Mouse (Mus musculus) embryonic facial prominence, embryonic 11.5 days (tissue): ENCODE measurements at regions not wholly inside any gene's neighbourhood (a gene's known extent, or its start where the extent isn't known, plus 50 kb on each side); places are given as distances from the start of the nearest gene placed in this dataset.

Experiments used
- ATAC-seq: fragments of 200-750 bp; cut with Nextera tagmentation; replicated peaks from 2 replicates; pipeline ENCODE4 v1.8.0; 2017; ENCODE audit warnings: low read depth; ENCODE audit not compliant: insufficient number of reproducible peaks, low FRiP score, low TSS enrichment
- DNase-seq: peaks from one replicate; pipeline ENCODE4 v3.0.0-alpha.2; 2015; ENCODE audit warnings: low spot score
- H3K27ac ChIP-seq: fragments of 300-500 bp; sonication (generic); replicated peaks from 2 replicates; pipeline ENCODE4 v1.5.1; 2014; ENCODE audit warnings: mild to moderate bottlenecking, low read depth, low read length, control low read depth
- H3K27me3 ChIP-seq: fragments of 300-500 bp; sonication (generic); 2 replicates; pipeline ENCODE4 v1.6.1; 2014; ENCODE audit warnings: mild to moderate bottlenecking, low read length, moderate library complexity, mixed read lengths; ENCODE audit not compliant: control insufficient read depth, insufficient read depth
- H3K36me3 ChIP-seq: fragments of 300-500 bp; sonication (generic); replicated peaks from 2 replicates; pipeline ENCODE4 v1.6.1; 2014; ENCODE audit warnings: low read depth, mild to moderate bottlenecking, low read length, moderate library complexity, mixed read lengths; ENCODE audit not compliant: control insufficient read depth, insufficient read depth
- H3K4me1 ChIP-seq: fragments of 300-500 bp; sonication (generic); 2 replicates; pipeline ENCODE4 v1.6.1; 2014; ENCODE audit warnings: low read length, mixed read lengths; ENCODE audit not compliant: control insufficient read depth, insufficient read depth
- H3K4me2 ChIP-seq: fragments of 300-500 bp; sonication (generic); 2 replicates; pipeline ENCODE4 v1.6.1; 2014; ENCODE audit warnings: low read depth, mild to moderate bottlenecking, control low read depth, low read length, moderate library complexity
- H3K4me3 ChIP-seq: fragments of 300-500 bp; sonication (generic); 2 replicates; pipeline ENCODE4 v1.5.1; 2014; ENCODE audit warnings: low read depth, low read length, control low read depth
- H3K9ac ChIP-seq: fragments of 300-500 bp; sonication (generic); replicated peaks from 2 replicates; pipeline ENCODE4 v1.6.1; 2014; ENCODE audit warnings: mild to moderate bottlenecking, control low read depth, low read length
- H3K9me3 ChIP-seq: fragments of 300-500 bp; sonication (generic); replicated peaks from 2 replicates; pipeline ENCODE4 v1.6.1; 2016; ENCODE audit warnings: mild to moderate bottlenecking, low read length, inconsistent platforms, mixed read lengths; ENCODE audit not compliant: control insufficient read depth
- WGBS: fragments of 180-500 bp; shearing (Covaris S2); extraction: QIAGEN DNeasy Blood & Tissue Kit; methylation state at CpG from one replicate; pipeline ENCODE4 v1.1.7; 2014; 5-methylcytosine and 5-hydroxymethylcytosine counted together

- H3K4me1 ChIP-seq = no peaks in the 10 kb centered on the region
- 80% methylated on average over 11 of the region's 11 CpGs for WGBS
- no peak overlapping the region for H3K4me2 ChIP-seq
- no peaks in the 10 kb centered on the region for H3K9me3 ChIP-seq
- H3K27me3 ChIP-seq = no peaks in the 10 kb centered on the region
- DNase-seq (no peak), ATAC-seq (no peak)
- no peak overlapping the region for H3K4me3 ChIP-seq
- H3K27ac ChIP-seq = no peak overlapping the region
- no peaks in the 10 kb centered on the region for H3K36me3 ChIP-seq
- no peak overlapping the region for H3K9ac ChIP-seq
Observed at GRCm38 (mm10) chr19:21053597-21054544, 99.9 kb upstream of the Tmc1 start.

GRCm38 (mm10) chr19:21052771-21053170 lies 98.8 kb upstream of the Tmc1 start:
- DNase-seq (no peak), ATAC-seq (no peak)
- no peak overlapping the region for H3K4me3 ChIP-seq
- H3K36me3 ChIP-seq = no peaks in the 10 kb centered on the region
- no peaks in the 10 kb centered on the region for H3K4me1 ChIP-seq
- no peak overlapping the region for H3K27ac ChIP-seq
- no peak overlapping the region for H3K9ac ChIP-seq
- no peak overlapping the region for H3K4me2 ChIP-seq
- no peaks in the 10 kb centered on the region for H3K9me3 ChIP-seq
- 87% methylated on average over 3 of the region's 3 CpGs for WGBS
- H3K27me3 ChIP-seq = no peaks in the 10 kb centered on the region

GRCm38 (mm10) chr19:21051872-21052271 lies 97.9 kb upstream of the Tmc1 start:
- Histone ChIP-seq H3K4me2 (no peak overlapping the region), H3K4me1 (no peaks in the 10 kb centered on the region), H3K27ac (no peak overlapping the region), H3K9ac (no peak overlapping the region), H3K27me3 (no peaks in the 10 kb centered on the region), H3K4me3 (no peak overlapping the region), H3K36me3 (no peaks in the 10 kb centered on the region), H3K9me3 (no peaks in the 10 kb centered on the region)
- WGBS = 70% methylated on average over 4 of the region's 4 CpGs
- DNase-seq (no peak), ATAC-seq (no peak)

- no peak for DNase-seq
- H3K27me3 ChIP-seq = no peaks in the 10 kb centered on the region
- no peak for ATAC-seq
- no peak overlapping the region for H3K4me2 ChIP-seq
- H3K9ac ChIP-seq = no peak overlapping the region
- no peaks in the 10 kb centered on the region for H3K9me3 ChIP-seq
- no peak overlapping the region for H3K27ac ChIP-seq
- 55% methylated on average over 9 of the region's 9 CpGs for WGBS
- H3K4me1 ChIP-seq = no peaks in the 10 kb centered on the region
- H3K36me3 ChIP-seq = no peaks in the 10 kb centered on the region
- H3K4me3 ChIP-seq = no peak overlapping the region
Observed at GRCm38 (mm10) chr19:21050994-21051721, 97.2 kb upstream of the Tmc1 start.

GRCm38 (mm10) chr19:21049301-21049700 lies 95.3 kb upstream of the Tmc1 start:
- no peaks in the 10 kb centered on the region for H3K4me1 ChIP-seq
- H3K27me3 ChIP-seq = no peaks in the 10 kb centered on the region
- no peaks in the 10 kb centered on the region for H3K9me3 ChIP-seq
- H3K9ac ChIP-seq = no peak overlapping the region
- no peak for ATAC-seq
- DNase-seq = no peak
- H3K4me3 ChIP-seq = no peak overlapping the region
- H3K4me2 ChIP-seq = no peak overlapping the region
- H3K27ac ChIP-seq = no peak overlapping the region
- H3K36me3 ChIP-seq = no peaks in the 10 kb centered on the region

GRCm38 (mm10) chr19:21045565-21045964 lies 91.6 kb upstream of the Tmc1 start:
- Histone ChIP-seq H3K4me3 (no peak overlapping the region), H3K4me2 (no peak overlapping the region), H3K36me3 (no peaks in the 10 kb centered on the region), H3K4me1 (no peaks in the 10 kb centered on the region), H3K9me3 (no peaks in the 10 kb centered on the region), H3K9ac (no peak overlapping the region), H3K27ac (no peak overlapping the region), H3K27me3 (no peaks in the 10 kb centered on the region)
- ATAC-seq = no peak
- 90% methylated on average over 12 of the region's 12 CpGs for WGBS
- no peak for DNase-seq

GRCm38 (mm10) chr19:21043958-21044357 lies 90.0 kb upstream of the Tmc1 start:
- DNase-seq (no peak), ATAC-seq (no peak)
- Histone ChIP-seq H3K4me2 (no peak overlapping the region), H3K27ac (no peak overlapping the region), H3K36me3 (no peaks in the 10 kb centered on the region), H3K9me3 (no peaks in the 10 kb centered on the region), H3K4me3 (no peak overlapping the region), H3K4me1 (no peaks in the 10 kb centered on the region), H3K9ac (no peak overlapping the region), H3K27me3 (no peaks in the 10 kb centered on the region)
- 91% methylated on average over 4 of the region's 4 CpGs for WGBS

- WGBS = 84% methylated on average over 3 of the region's 3 CpGs
- DNase-seq = no peak
- H3K27me3 ChIP-seq = no peaks in the 10 kb centered on the region
- no peak for ATAC-seq
- no peaks in the 10 kb centered on the region for H3K4me1 ChIP-seq
- no peak overlapping the region for H3K4me3 ChIP-seq
- H3K27ac ChIP-seq = no peak overlapping the region
- H3K9me3 ChIP-seq = no peaks in the 10 kb centered on the region
- H3K9ac ChIP-seq = no peak overlapping the region
- no peak overlapping the region for H3K4me2 ChIP-seq
- H3K36me3 ChIP-seq = no peaks in the 10 kb centered on the region
Observed at GRCm38 (mm10) chr19:21042536-21042935, 88.5 kb upstream of the Tmc1 start.
